Mouse (Mus musculus) MEL (cell line): ENCODE results near the gene Ifi208. TPM values are rescaled to one million over a fixed set of nuclear protein-coding genes. Genes with fewer than 3 reads are reported as not detected.
"Not testable (repeated sequence)": the region's sequence is repeated elsewhere in the genome, so short reads cannot be mapped to it uniquely, and the experiment has no call there.

Experiments
- DNase-seq: peaks from one replicate; pipeline ENCODE4 v3.0.0; 2011; ENCODE audit warnings: low read depth, low spot score
- H3K27ac ChIP-seq: 2 replicates; pipeline ENCODE4 v1.5.1; 2012; ENCODE audit warnings: low read depth, mild to moderate bottlenecking, control low read depth, low read length, moderate library complexity; ENCODE audit not compliant: control insufficient read depth
- H3K27me3 ChIP-seq, 2 experiments: fragments of 150-350 bp in 1 of 2; sonication (generic) in 1 of 2; 2 replicates each; pipeline ENCODE4 v1.6.1; 2012; ENCODE audit warnings: low read length in 2 of 2, mild to moderate bottlenecking in 2 of 2, improper control_type of control experiment in 1 of 2, moderate library complexity in 1 of 2; ENCODE audit not compliant: insufficient read depth in 2 of 2, control insufficient read depth in 1 of 2
- H3K36me3 ChIP-seq, 2 experiments: 2 replicates each; pipeline ENCODE4 v1.6.1; 2012 to 2014; ENCODE audit warnings: low read length in 2 of 2, improper control_type of control experiment in 1 of 2, inconsistent platforms in 1 of 2, mild to moderate bottlenecking in 1 of 2; ENCODE audit not compliant: insufficient read depth in 2 of 2, control insufficient read depth in 1 of 2
- H3K4me1 ChIP-seq, 2 experiments: fragments of 150-350 bp in 1 of 2; sonication (generic) in 1 of 2; 2 replicates each; pipeline ENCODE4 v1.6.1; 2012; ENCODE audit warnings: low read length in 2 of 2, improper control_type of control experiment in 1 of 2, mild to moderate bottlenecking in 1 of 2; ENCODE audit not compliant: insufficient read depth in 2 of 2, control insufficient read depth in 1 of 2
- H3K4me3 ChIP-seq, 2 experiments: fragments of 150-350 bp in 1 of 2; sonication (generic) in 1 of 2; 2 replicates each; pipeline ENCODE4 v1.5.1; 2012; ENCODE audit warnings: low read depth in 2 of 2, low read length in 2 of 2, mild to moderate bottlenecking in 2 of 2, moderate library complexity in 2 of 2, control low read depth in 1 of 2, improper control_type of control experiment in 1 of 2; ENCODE audit not compliant: control insufficient read depth in 1 of 2, insufficient read depth in 1 of 2
- H3K79me2 ChIP-seq: 2 replicates; pipeline ENCODE4 v1.6.1; 2012; ENCODE audit warnings: mild to moderate bottlenecking, low read length, moderate library complexity; ENCODE audit not compliant: control insufficient read depth, poor library complexity, insufficient read depth
- H3K9ac ChIP-seq: 2 replicates; pipeline ENCODE4 v1.6.1; 2012; ENCODE audit warnings: low read depth, mild to moderate bottlenecking, control low read depth, low read length, moderate library complexity; ENCODE audit not compliant: control insufficient read depth, poor library complexity, severe bottlenecking
- H3K9me3 ChIP-seq: fragments of 150-350 bp; sonication (generic); replicated peaks from 2 replicates; pipeline ENCODE4 v1.6.1; 2012; ENCODE audit warnings: mild to moderate bottlenecking, low read length, improper control_type of control experiment, moderate library complexity; ENCODE audit not compliant: insufficient read depth
- CHD1 ChIP-seq: IDR thresholded peaks from 2 replicates; pipeline ENCODE4 v1.6.1; 2012; ENCODE audit warnings: low read depth, mild to moderate bottlenecking, inconsistent platforms, low read length, improper control_type of control experiment
- CHD2 ChIP-seq: IDR thresholded peaks from 2 replicates; pipeline ENCODE4 v1.6.1; 2011; ENCODE audit warnings: low read length, improper control_type of control experiment
- E2F4 ChIP-seq: IDR thresholded peaks from 2 replicates; pipeline ENCODE4 v1.6.1; 2011; ENCODE audit warnings: low read depth, low read length, improper control_type of control experiment, borderline replicate concordance
- EP300 ChIP-seq, 2 experiments: IDR thresholded peaks; 2 replicates each; pipeline ENCODE4 v1.6.1; 2011; ENCODE audit warnings: improper control_type of control experiment in 2 of 2, low read length in 2 of 2, low read depth in 1 of 2, mild to moderate bottlenecking in 1 of 2
- ETS1 ChIP-seq: IDR thresholded peaks from 2 replicates; pipeline ENCODE4 v1.6.1; 2012; ENCODE audit warnings: low read depth, mild to moderate bottlenecking, inconsistent platforms, low read length, improper control_type of control experiment, moderate library complexity
- GABPA ChIP-seq: IDR thresholded peaks from 2 replicates; pipeline ENCODE4 v1.6.1; 2012; ENCODE audit warnings: low read depth, mild to moderate bottlenecking, inconsistent platforms, low read length, improper control_type of control experiment, moderate library complexity
- HCFC1 ChIP-seq: IDR thresholded peaks from 2 replicates; pipeline ENCODE4 v1.6.1; 2012; ENCODE audit warnings: low read depth, mild to moderate bottlenecking, inconsistent platforms, low read length, improper control_type of control experiment, moderate library complexity
- JUND ChIP-seq: IDR thresholded peaks from 2 replicates; pipeline ENCODE4 v1.6.1; 2011; ENCODE audit warnings: low read depth, mild to moderate bottlenecking, improper control_type of control experiment, low read length
- MAZ ChIP-seq: IDR thresholded peaks from 2 replicates; pipeline ENCODE4 v1.6.1; 2012; ENCODE audit warnings: low read depth, mild to moderate bottlenecking, inconsistent platforms, low read length, improper control_type of control experiment
- MEF2A ChIP-seq: IDR thresholded peaks from 2 replicates; pipeline ENCODE4 v1.6.1; 2014; ENCODE audit warnings: low read depth, mild to moderate bottlenecking, inconsistent platforms, low read length, improper control_type of control experiment; ENCODE audit not compliant: poor library complexity, insufficient replicate concordance, severe bottlenecking; ENCODE audit errors: extremely low read depth
- MYB ChIP-seq: IDR thresholded peaks from 2 replicates; pipeline ENCODE4 v1.6.1; 2011; ENCODE audit warnings: mild to moderate bottlenecking, low read depth, low read length, improper control_type of control experiment
- MYC ChIP-seq: IDR thresholded peaks from 2 replicates; pipeline ENCODE4 v1.6.1; 2011; ENCODE audit warnings: low read depth, mild to moderate bottlenecking, low read length, improper control_type of control experiment, moderate library complexity
- POLR2AphosphoS2 ChIP-seq: IDR thresholded peaks from 2 replicates; pipeline ENCODE4 v1.6.1; 2011; ENCODE audit warnings: low read length, improper control_type of control experiment
- POLR2AphosphoS5 ChIP-seq: IDR thresholded peaks from 2 replicates; pipeline ENCODE4 v1.6.1; 2012; ENCODE audit warnings: low read depth, borderline replicate concordance, mild to moderate bottlenecking, inconsistent platforms, low read length, moderate library complexity, mixed read lengths
- RCOR1 ChIP-seq: IDR thresholded peaks from 2 replicates; pipeline ENCODE4 v1.6.1; 2012; ENCODE audit warnings: low read depth, mild to moderate bottlenecking, inconsistent platforms, low read length, improper control_type of control experiment
- SIN3A ChIP-seq: IDR thresholded peaks from 2 replicates; pipeline ENCODE4 v1.6.1; 2012; ENCODE audit warnings: low read length, improper control_type of control experiment, inconsistent platforms
- SMC3 ChIP-seq: IDR thresholded peaks from 2 replicates; pipeline ENCODE4 v1.6.1; 2011; ENCODE audit warnings: low read depth, low read length, improper control_type of control experiment
- TAL1 ChIP-seq: IDR thresholded peaks from 2 replicates; pipeline ENCODE4 v1.6.1; 2012; ENCODE audit warnings: mild to moderate bottlenecking, inconsistent platforms, low read length, moderate library complexity, mixed read lengths
- TBP ChIP-seq: IDR thresholded peaks from 2 replicates; pipeline ENCODE4 v1.8.0; 2011; ENCODE audit warnings: low read depth, low read length, improper control_type of control experiment
- TCF12 ChIP-seq: IDR thresholded peaks from 2 replicates; pipeline ENCODE4 v1.6.1; 2014; ENCODE audit warnings: low read depth, mild to moderate bottlenecking, inconsistent platforms, low read length, improper control_type of control experiment, moderate library complexity
- UBTF ChIP-seq: IDR thresholded peaks from 2 replicates; pipeline ENCODE4 v1.6.1; 2012; ENCODE audit warnings: low read depth, mild to moderate bottlenecking, inconsistent platforms, low read length, improper control_type of control experiment, moderate library complexity, borderline replicate concordance; ENCODE audit not compliant: insufficient read depth
- ZNF384 ChIP-seq: IDR thresholded peaks from 2 replicates; pipeline ENCODE4 v1.6.1; 2012; ENCODE audit warnings: low read depth, mild to moderate bottlenecking, inconsistent platforms, low read length, improper control_type of control experiment
- polyA plus RNA-seq, 2 experiments: library from polyadenylated mRNA; stranded (reverse) in 1 of 2; unstranded in 1 of 2; fragments of >175 nt in 1 of 2; fragments of >200 nt in 1 of 2; gene quantifications; 2 replicates each; pipeline versions ENCODE4 v1.2.1 to v1.2.4; 2012; ENCODE audit warnings: low replicate concordance in 2 of 2, low read depth in 1 of 2; ENCODE audit not compliant: insufficient read length in 2 of 2, insufficient read depth in 1 of 2, missing spikeins in 1 of 2
- total RNA-seq: library from RNA; depleted of rRNA; stranded (reverse); fragments of 300-350 nt; gene quantifications from 2 replicates; pipeline ENCODE4 v1.2.3, GENCODE M21; 2012

Ifi208 gene
- total and polyA plus RNA-seq, 3 experiments = not detected

DNA sequence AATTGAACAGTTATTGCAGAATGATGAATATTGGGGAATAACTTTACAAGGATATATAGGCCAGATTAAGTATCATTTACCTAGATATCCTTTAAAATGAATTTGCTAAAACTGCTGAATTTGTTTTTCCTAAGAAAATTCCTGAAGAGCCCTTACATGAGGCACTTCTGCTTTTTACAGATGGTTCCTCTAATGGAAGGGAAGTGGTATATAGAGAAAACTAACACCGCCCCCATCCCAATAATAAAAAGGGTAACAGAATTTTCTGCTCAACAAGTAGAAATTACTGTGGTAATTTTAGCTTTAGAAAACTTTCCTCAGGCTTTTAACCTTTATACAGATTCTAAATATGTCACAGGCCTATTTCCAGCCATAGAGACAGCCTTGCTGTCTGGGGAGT is 20.8 kb downstream of the Ifi208 start:
- Histone ChIP-seq H3K36me3 (no peaks in the 10 kb centered on the region), H3K4me3 (no peak overlapping the region), H3K9me3 (no peaks in the 10 kb centered on the region), H3K9ac (no peak overlapping the region), H3K27ac (no peak overlapping the region), H3K4me1 (no peaks in the 10 kb centered on the region)
- TF ChIP-seq MAZ (no peak), CHD2 (no peak), JUND (no peak), MEF2A (no peak), RCOR1 (no peak), ETS1 (no peak), SMC3 (no peak), TCF12 (no peak), GABPA (no peak), CHD1 (no peak), POLR2AphosphoS5 (no peak), EP300 (IDR thresholded peaks at IDR 0.05; ENCODE audit: low read depth in 1 of 2, low read length in 2 of 2) (no peak), TAL1 (no peak), E2F4 (no peak), MYB (no peak), UBTF (no peak), MYC (no peak), HCFC1 (no peak), POLR2AphosphoS2 (no peak), TBP (no peak)
- TF ChIP-seq, all 39 proteins: peak for 0
- Histone ChIP-seq H3K79me2 (no peaks in the 10 kb centered on the region), H3K27me3 (no peaks in the 10 kb centered on the region)
- no peak for DNase-seq

DNA sequence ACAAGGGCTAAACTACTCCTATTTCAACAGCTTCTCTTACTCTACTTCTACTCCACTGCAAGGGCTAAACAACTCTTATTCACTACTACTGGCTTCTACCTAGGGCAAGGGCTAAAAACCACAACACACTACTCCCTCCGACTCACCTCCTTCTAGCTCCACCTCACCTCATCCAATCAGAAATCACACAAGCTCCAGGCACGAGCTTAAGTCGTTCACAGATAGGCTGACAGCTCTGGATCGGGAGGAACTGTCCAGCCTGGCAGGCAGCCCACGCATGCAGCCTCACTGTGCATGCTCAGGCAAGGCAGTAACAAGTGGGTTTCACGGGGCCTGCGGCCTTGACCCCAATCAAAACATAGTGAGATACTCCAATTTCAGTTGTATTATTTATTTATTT is 59.7 kb downstream of the Ifi208 start:
- Histone ChIP-seq H3K9me3 (no peaks in the 10 kb centered on the region), H3K4me1 (no peaks in the 10 kb centered on the region), H3K36me3 (no peaks in the 10 kb centered on the region), H3K27me3 (no peaks in the 10 kb centered on the region), H3K79me2 (no peaks in the 10 kb centered on the region), H3K4me3 (no peak overlapping the region), H3K9ac (no peak overlapping the region), H3K27ac (no peak overlapping the region)
- no peak for DNase-seq
- no peak for TF ChIP-seq SIN3A
- TF ChIP-seq SMC3 = no peak
- TF ChIP-seq ZNF384 = no peak
- no peak for TF ChIP-seq E2F4
- TF ChIP-seq MYC = no peak
- TF ChIP-seq MEF2A = no peak

DNA sequence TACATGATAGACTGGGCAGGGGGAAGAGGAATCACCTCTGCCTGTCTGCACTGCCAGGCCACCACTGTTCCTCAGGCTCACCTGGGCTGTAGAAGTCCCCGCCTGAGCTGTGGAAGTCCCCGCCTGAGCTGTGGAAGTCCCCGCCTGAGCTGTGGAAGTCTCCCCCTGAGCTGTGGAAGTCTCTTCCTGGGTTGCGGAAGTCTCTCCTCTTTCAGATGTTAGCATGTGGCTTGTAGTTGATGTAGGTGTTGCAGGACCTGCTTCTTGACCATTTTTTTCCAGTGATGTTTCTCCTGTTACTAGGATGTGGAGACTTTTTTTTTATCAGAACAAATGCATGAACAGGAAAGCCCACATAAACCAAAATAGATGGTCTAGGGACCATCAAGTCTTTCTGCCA is 61.5 kb downstream of the Ifi208 start:
- not testable (repeated sequence) for H3K4me1 ChIP-seq, H3K79me2 ChIP-seq, H3K36me3 ChIP-seq, H3K4me3 ChIP-seq, H3K9me3 ChIP-seq, H3K27me3 ChIP-seq, H3K9ac ChIP-seq, H3K27ac ChIP-seq, DNase-seq
